Mouse (Mus musculus) lung, postnatal 25 days (tissue): ENCODE measurements around the gene Gnai2.

Experiments
- DNase-seq: peaks from one replicate; pipeline ENCODE4 v3.0.0; 2022; ENCODE audit warnings: low spot score

Gene Gnai2

GRCm38 (mm10) chr9:107631311-107631826 lies 3.8 kb downstream of the Gnai2 start:
- no peak for DNase-seq

GRCm38 (mm10) chr9:107630576-107630975 lies 4.6 kb downstream of the Gnai2 start:
- no peak for DNase-seq

GRCm38 (mm10) chr9:107629901-107630425 lies 5.2 kb downstream of the Gnai2 start:
- DNase-seq, result no peak

GRCm38 (mm10) chr9:107629411-107629730 lies 5.8 kb downstream of the Gnai2 start:
- no peak for DNase-seq

GRCm38 (mm10) chr9:107628721-107629410 lies 6.3 kb downstream of the Gnai2 start:
- DNase-seq, result no peak

- no peak for DNase-seq
Observed at GRCm38 (mm10) chr9:107627387-107628255, 7.5 kb downstream of the Gnai2 start.

GRCm38 (mm10) chr9:107626844-107627277 lies 8.3 kb downstream of the Gnai2 start:
- DNase-seq, result peak; percentile 88

- DNase-seq, result no peak
Observed at GRCm38 (mm10) chr9:107626158-107626843, 8.9 kb downstream of the Gnai2 start.

GRCm38 (mm10) chr9:107625351-107626128 lies 9.6 kb downstream of the Gnai2 start:
- DNase-seq, result no peak

- DNase-seq, result no peak
Observed at GRCm38 (mm10) chr9:107624951-107625350, 10.2 kb downstream of the Gnai2 start.

GRCm38 (mm10) chr9:107624539-107624938 lies 10.6 kb downstream of the Gnai2 start:
- peak; percentile 81 for DNase-seq

GRCm38 (mm10) chr9:107620954-107621353 lies 14.2 kb downstream of the Gnai2 start:
- DNase-seq, result no peak

GRCm38 (mm10) chr9:107619546-107619879 lies 15.7 kb downstream of the Gnai2 start:
- DNase-seq, result no peak

- DNase-seq, result peak; percentile 68
Observed at GRCm38 (mm10) chr9:107618778-107619545, 16.2 kb downstream of the Gnai2 start.

- DNase-seq, result no peak
Observed at GRCm38 (mm10) chr9:107618098-107618497, 17.1 kb downstream of the Gnai2 start.

GRCm38 (mm10) chr9:107617461-107617860 lies 17.7 kb downstream of the Gnai2 start:
- DNase-seq, result no peak

- DNase-seq, result no peak
Observed at GRCm38 (mm10) chr9:107615035-107615434, 20.1 kb downstream of the Gnai2 start.

- no peak for DNase-seq
Observed at GRCm38 (mm10) chr9:107612945-107613569, 22.1 kb downstream of the Gnai2 start.

GRCm38 (mm10) chr9:107612191-107612944 lies 22.8 kb downstream of the Gnai2 start:
- DNase-seq, result peak; percentile 99
